Mouse (Mus musculus): Measurements from ENCODE around the gene Kri1.
"Not testable (repeated sequence)": the region's sequence is repeated elsewhere in the genome, so short reads cannot be mapped to it uniquely, and the experiment has no call there.

Gene Kri1

DNA sequence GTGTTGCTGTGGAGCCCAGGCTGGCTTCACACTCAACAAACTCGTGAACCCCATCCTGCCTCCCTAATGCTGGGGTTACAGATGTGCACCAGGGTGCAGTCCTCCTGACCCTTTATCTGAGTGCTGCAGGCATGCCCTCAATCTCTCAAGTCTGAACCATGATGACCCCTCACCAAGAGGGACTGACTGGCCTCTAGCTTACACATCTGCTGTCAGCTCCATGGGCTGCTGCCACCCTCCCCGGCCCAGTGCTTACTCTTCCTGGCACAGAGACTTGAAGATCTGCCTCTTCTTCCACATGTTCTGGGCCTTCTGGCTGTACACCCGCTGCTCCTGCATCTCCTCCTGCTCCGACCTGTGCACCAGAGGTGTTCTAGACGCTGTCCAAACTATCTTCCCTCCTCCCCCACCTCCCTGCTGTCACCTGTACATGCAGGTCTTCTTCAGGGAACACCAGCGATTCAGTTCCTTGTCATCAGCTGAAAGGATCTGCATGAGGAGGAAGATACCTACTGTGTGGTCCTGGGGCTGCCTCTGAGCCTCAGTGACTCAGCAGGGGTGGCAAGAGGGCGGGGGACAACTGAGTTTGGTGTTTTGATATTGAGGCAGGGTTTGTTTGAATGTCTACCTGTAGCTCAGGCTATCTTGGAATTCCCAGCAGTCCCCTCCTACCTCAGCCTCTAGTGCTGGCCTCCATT, 12.6 kb downstream of the Kri1 start:
- no peak for DNase-seq (ENCODE audit: extremely low read depth, insufficient read length, low spot score)

DNA sequence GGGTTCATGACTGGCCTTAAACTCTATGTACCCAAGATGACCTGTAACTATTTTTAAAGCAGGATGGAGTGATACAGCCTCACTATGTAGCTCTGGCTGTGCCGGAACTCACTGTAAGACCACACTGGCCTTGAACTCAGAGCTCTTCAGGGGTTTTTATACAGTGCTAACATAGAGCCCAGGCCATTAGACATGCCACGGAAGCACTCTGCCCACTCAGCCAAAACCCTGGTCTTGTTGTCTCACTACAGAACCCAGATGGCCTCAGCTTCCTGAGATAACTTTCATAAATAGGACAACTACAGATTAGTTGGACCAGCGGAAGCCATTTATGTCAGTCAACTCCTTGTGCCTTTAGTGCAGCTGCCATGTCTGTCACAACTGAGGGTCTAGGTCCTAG, 13.4 kb downstream of the Kri1 start:
- DNase-seq (ENCODE audit: extremely low read depth, insufficient read length, low spot score): no peak

DNA sequence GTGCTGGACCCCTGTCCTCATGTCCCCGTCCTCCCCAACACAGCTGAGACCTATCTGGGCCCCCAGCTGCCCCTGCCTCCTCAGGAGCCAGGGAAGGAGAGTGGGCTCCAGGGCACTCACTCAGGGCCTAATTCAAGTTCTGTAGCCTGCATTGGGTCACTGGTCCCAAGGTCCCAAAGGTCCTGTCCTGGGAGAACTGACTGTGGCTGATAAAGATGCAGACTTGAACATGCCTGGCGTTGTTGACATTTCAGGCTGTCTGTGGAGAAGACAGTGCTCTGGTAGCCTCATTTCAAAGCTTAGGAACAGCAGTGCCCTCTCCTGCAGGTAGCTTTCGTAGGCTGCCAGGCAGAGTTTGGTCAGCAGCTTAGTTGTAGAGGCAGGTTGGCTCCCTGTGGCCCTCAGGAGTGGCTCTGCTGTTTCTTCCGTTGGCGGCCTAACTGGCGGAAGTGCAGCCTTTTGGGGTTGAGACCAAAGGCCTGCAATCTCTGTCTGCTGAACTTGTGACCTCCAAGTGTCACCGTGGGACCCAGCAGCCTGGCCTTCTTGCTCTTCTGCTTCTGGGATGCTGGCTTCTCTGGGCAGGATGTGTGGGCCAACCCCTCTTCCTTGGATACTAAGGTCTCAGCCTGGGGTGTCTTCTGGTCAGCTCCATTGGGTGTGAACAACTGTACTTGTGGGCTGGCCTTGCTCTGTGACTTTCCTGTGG, 14.1 kb downstream of the Kri1 start:
- no peak for DNase-seq (ENCODE audit: extremely low read depth, insufficient read length, low spot score)

DNA sequence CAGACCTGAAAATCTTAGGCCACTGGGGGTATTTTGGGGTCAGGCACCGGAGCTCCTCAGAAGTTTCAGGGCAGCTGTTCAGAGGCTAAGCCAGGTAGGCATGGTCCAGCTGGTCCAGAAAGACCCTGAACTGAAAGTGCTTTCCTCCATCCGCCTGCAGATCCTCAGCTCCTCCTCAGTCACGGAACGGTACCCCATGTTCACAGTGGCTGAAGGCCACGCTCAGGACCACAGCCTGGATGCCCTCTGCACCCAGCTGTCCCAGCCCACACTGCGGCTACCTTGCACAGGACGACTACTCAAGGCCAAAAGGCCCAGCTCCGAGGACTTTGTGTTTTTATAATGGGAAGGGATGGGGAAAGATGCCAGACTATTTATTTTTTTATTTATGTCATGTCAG, 14.7 kb downstream of the Kri1 start:
- DNase-seq (ENCODE audit: extremely low read depth, insufficient read length, low spot score): no peak

DNA sequence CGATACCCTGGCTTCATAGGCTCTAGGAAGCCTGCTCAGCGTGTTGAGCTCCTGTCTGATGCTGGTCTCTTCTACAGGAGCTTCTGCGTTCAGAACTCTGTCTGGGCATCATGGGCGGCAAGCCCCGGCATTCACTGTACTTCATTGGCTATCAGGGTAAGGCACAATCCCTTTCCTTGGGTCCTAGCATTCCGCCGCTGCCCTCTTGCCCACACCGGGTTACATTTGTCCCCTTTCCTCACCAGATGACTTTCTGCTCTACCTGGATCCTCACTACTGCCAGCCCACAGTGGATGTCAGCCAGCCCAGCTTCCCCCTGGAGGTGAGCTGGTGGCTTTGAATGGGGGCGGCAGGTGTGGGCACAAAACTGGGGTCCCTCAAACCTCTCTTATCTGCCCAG, 15.4 kb downstream of the Kri1 start:
- no peak for DNase-seq (ENCODE audit: extremely low read depth, insufficient read length, low spot score)

DNA sequence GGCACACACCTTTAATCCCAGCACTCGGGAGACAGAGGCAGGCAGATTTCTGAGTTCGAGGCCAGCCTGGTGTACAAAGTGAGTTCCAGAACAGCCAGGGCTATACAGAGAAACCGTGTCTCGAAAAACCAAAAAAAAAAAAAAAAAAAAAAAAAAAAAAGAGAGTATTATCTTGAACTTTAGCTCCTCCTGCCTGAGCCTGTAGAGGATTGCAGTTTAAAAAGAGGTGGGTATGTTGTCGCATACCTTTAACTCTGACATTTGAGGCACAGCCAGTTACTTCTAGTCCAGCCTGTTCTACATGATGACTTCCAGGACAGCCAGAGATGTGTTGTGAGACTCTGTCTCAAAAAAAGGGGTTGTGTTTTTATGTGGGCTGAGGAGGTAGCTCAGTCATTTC, 18.2 kb downstream of the Kri1 start:
- DNase-seq (ENCODE audit: extremely low read depth, insufficient read length, low spot score): not testable (repeated sequence)

DNA sequence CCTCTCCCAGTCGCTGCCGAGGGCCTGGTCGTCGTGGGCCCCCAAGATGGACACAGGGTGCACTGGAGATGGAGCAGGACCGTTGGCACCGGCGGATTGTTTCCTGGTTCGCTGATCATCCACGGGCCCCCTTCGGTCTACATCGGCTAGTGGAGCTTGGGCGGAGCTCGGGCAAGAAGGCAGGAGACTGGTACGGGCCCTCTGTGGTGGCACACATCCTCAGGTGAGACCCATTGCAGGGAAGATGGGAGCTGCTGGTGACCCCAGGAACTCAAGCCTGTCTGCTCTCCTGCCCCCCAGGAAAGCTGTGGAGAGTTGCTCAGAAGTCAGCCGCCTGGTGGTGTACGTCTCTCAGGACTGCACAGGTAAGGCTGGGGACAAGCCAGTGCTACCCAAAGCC, 19.5 kb downstream of the Kri1 start:
- DNase-seq (ENCODE audit: extremely low read depth, insufficient read length, low spot score): no peak

DNA sequence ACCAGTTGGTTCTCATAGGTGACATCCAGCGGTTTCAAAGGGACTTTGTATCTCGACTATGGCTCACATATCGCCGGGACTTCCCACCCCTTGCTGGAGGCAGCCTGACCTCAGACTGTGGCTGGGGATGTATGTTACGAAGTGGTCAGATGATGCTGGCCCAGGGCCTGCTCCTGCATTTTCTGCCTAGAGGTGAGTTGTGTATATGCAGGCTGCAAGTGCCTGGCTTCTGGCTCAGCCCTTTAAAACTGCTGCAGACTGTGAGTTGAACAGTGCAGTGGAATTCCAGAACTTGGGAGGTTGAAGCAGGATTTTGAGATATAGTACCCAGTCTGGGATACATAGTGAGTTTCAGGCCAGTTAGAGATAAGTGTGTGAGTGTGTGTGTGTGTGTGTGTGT, 20.9 kb downstream of the Kri1 start:
- no peak for DNase-seq (ENCODE audit: extremely low read depth, insufficient read length, low spot score)

DNA sequence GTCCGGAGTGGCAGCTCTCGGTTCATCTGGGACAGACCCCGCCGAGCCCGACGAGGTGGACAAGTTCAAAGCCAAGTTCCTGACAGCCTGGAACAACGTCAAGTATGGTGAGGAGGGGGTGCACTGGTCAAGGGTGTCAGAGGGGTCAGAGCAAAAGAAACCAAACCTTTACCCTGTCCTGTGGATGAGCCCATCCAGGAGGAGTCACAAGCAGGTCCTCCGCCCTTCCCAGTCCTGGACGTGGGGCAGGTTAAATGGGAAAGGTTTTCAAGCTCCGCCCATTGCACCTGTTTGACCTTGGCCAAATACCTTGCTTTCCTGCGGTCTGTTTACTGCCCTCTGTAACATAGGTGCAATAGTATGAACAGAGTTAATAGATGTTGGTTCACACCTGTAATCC, 22.2 kb downstream of the Kri1 start:
- no peak for DNase-seq (ENCODE audit: extremely low read depth, insufficient read length, low spot score)

DNA sequence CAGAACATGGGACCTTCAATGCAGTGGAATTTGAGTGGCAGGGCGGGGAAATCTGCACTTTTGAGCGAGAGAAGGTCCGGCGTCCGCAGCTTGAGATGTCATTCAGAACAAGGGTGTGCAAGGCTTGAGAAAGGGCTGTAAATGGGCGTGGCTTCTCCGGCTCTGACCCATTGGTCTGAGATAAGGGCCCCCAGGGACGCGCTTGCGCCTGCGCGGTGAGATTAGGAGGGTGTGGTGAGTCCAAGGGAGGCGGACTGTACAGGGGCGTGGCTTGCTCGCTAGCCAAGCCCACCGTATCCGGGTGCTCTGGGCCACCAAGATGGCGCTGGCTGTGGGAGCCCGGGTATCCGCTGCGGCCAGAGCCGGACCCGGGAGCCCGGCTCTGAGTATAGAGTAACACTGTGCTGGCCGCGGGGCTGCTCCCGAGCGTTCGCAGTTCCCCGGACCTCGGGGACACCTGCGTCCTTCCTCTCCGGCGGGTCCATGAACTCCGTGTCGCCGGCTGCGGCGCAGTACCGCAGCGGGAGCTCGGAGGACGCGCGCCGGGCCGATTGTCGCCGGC, 22.7 kb downstream of the Kri1 start, which contains the start of gene Atg4d:
Atg4d (plus strand) TSS at position 294 of the 562 bp plus-strand sequence.
- peak; percentile 96 for DNase-seq (ENCODE audit: extremely low read depth, insufficient read length, low spot score)

DNA sequence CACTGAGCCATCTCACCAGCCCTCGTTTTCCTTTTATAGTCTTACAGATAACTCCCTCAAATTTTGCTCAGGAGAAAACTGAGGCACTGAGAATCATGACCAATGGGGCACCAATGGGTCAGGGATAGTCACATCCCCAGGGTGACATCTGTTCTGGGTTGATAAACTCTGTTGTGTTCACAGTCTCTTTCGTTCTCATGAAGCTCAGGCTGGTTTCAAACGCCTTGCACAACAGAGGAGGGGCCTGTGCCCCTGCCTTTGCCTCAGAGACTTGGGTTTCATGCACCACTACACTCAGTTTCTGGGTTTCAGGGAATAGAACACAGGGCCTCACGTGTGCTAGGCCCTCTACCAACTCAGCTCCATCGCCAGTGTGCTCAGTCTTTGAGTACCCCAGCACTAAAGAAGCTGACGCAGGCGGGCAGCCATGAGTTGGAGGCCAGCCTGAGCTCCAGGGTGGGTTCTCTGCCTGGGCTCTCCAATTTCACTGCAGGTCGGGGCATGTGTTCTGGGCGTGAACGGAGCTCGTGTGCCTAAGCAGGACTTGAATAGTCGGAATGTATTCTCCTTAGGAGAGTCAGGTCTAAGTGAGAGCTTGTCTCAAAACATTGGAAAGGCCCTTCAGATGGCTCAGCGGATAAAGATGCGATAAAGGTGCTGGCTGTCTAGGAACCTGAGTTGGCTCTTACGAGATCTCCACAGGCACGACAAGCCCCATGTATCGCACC, 23.3 kb downstream of the Kri1 start:
- DNase-seq (ENCODE audit: extremely low read depth, insufficient read length, low spot score): no peak

DNA sequence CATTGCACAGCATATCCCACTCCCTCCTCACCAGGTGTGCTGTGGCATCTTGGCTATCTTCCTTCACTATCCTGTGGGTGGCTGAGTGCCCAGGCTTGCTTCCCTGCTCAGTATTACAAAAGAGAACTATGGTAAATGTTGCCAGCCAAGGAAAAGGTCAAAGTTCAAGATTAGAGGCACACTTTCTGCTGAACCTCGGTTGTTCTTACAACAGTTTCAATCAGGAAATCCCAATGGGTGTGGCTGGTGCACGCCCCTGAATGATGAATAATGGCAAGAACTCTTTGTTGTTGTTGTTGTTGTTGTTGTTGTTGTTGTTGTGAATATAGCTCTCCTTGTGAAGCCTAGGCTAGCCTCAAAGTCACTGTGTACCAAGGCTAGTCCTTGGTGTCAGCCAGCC, 25.9 kb downstream of the Kri1 start:
- no peak for DNase-seq (ENCODE audit: extremely low read depth, insufficient read length, low spot score)

DNA sequence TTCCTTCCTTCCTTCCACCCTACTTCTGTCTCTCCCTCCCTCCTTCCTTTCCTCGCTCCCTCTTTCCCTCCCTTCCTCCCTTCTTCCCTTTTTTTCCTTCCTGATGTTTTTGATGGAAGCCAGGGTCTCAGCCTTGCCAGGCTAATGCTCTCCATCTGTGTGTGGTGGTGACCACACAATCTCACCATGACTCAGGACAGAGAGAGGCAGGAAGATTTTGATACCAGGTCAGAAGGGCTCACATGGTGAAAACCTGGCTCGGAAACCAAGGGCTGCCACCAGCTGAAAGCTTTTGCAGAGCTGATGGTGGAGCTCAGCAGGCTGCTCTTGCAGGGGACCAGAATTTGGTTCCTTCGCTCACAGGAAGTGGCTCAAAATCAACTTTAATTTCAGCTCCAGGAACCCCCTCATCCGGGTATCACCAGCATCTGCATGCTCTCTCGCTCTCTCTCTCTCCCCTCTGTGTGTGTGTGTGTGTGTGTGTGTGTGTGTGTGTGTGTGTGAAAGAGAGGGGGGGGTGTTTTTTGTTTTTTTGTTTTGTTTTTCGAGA, 27.2 kb downstream of the Kri1 start:
- no peak for DNase-seq (ENCODE audit: extremely low read depth, insufficient read length, low spot score)

DNA sequence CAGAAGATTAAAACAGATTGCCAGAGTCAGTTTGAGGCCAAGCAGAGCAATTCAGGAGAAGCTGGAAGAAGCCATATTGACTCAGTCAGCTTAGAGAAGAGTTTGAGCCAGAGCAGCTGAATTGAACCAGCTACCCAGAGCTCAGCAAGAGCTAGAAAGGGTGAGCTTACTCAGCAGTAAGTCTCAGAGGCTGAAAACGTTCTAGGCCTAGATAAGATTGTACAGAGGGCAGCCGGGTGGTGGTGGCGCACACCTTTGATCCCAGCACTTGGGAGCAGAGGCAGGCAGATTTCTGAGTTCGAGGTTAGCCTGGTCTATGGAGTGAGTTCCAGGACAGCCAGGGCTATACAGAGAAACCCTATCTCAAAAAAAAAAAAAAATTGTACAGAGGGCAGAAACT, 31.4 kb downstream of the Kri1 start:
- DNase-seq (ENCODE audit: extremely low read depth, insufficient read length, low spot score): not testable (repeated sequence)

DNA sequence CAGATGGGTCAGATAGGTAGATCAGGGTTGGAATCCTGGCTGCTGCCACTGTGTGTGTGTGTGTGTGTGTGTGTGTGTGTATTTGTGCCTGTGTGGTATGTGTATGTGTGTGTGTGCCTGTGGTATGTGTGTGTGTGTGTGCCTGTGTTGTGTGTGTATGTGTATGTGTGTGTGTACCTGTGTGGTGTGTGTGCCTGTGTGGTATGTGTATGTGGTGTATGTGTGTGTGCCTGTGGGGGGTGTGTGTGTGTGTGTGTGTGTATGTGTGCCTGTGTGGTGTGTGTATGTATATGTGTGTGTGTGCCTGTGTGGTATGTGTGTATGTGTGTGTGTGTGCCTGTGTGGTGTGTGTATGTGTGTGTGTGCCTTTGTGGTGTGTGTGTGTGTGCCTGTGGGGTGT, 33.1 kb downstream of the Kri1 start:
- DNase-seq (ENCODE audit: extremely low read depth, insufficient read length, low spot score): no peak

DNA sequence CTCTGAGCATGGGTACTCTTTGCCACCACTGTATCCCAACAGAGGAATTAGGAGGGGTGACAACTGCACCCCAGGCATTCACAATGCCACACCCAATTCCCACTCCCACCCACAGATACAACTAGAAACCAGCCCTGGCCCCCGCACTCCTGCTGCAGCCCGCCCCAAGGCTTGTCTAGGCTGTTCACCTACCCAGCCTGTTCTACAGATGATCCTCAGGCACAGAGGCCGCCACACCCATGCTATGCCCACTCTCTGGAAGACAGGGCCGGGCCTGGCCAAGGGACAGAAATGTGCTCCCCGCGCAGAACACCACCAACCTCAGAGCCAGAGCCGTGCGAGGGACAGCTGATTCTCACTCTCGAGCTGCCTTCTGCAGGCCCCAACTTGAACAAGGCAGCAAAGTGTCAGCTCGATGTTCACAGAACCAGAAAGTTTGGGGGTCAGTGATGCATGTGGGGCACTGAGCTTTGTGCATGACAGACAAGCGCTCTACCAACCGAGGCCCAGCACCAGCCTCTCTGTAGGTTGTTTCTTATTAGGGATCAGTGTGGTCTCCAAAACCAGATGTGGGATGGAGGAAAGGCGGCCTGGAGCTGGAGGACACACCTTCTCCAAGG, 36.5 kb downstream of the Kri1 start:
- no peak for DNase-seq (ENCODE audit: extremely low read depth, insufficient read length, low spot score)

DNA sequence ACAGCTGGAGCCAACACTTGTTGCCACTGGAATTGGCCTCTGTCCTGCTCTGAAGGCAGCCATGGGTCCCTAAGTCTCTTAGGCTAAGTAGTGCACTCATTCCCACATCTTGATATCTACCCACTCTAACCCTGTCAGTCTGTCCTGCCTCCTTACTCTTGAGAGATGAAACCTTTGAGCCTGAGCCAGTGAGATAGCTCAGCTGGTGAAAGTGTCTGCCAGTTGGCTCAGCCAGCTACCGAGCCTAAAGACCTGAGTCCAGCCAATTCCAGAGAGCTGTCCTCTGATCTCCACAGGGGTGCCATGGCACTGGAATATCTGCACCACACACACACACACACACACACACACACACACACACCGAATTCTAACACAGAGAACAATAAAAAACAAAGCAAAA, 37.3 kb downstream of the Kri1 start:
- no peak for DNase-seq (ENCODE audit: extremely low read depth, insufficient read length, low spot score)

DNA sequence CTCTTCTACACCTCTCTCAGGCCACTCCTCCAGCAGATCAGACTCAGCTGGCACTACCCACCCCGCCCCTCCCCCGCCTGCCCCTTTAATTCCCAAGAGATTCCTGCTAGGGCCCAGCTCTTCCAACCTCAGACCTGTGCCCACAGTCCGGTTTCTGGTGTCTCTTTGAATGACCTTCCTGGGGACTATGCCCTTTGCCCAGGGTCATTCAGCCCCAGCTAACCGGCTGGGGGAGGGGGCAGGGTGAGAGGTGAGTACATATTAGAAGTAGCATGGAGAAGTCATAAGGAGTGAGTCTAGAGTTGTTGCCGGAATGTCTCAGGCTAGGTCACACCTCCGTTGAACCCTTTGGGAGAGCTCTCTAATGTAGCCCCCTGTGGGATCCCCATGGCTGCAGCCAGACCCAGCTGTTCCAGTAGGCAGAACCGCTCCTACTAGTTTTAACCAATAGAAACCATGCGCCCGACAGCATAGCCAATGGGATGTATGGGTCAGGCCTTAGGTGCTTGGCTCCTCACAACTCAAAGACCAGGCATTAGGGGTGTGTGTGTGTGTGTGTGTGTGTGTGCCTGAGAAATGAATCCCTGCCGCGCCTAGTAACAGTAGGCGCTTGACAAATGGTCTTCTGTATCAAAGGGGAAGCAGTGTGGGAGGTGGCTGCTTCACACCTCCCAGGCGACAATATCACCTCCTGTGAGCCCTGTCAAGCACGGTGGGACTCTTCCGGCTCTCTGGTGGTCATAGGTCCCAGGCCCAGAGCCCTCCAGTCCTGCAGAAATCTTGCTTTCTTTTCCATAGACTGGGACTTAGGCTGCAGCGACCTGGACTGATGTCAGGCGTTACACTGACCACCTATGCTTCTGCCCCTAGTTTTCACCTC, 37.9 kb downstream of the Kri1 start:
- no peak for DNase-seq (ENCODE audit: extremely low read depth, insufficient read length, low spot score)

DNA sequence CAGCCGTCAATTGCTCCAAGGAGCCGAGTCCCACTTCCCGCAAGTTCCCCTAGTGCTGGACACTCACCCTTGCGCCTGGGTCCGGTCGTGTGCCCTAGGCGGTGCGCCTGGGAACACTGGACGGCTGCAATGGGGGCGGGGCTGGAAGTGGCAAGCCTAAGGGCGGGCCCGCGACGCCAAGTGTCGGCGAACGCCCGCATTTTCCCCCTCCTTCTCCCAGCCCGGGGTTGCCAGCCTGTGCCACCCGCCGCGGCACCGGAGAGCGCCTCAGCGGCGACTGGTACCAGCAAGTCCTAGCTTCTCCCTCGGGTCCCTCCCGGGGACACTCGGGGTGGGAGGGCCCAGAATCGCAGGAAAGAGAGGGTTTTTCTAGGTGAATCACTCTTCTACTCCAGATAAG, 39.4 kb downstream of the Kri1 start, which contains the start of gene S1pr5:
S1pr5 (minus strand) TSS at position 118 of the 400 bp plus-strand sequence.
- no peak for DNase-seq (ENCODE audit: extremely low read depth, insufficient read length, low spot score)

DNA sequence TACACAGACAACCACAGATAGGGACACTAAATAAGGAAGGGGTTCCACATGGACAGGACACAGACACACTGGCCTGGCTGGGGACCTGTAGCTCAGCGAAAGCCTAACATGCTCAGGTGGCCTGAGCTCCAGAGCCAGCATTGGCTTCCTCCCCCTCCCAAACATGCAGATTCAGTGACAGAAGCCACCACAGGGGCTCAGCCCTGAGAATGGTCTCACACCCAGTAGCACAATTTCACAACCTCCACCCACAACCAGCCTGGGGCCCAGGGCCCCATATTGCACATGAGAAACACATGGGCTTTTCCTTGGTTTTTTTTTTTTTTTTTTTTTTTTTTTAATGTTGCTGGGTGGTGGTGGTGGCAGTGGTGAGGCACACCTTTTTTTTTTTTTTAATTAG, 41.4 kb downstream of the Kri1 start:
- DNase-seq (ENCODE audit: extremely low read depth, insufficient read length, low spot score): no peak
